Mouse (Mus musculus) layer of hippocampus, postnatal 36 days (tissue): ENCODE measurements around the gene Ppp1r3f. TPM values are rescaled to one million over a fixed set of nuclear protein-coding genes. Genes with fewer than 3 reads are reported as not detected.

ENCODE experiments used
- DNase-seq, 2 experiments: peaks; one replicate each; pipeline ENCODE4 v3.0.0; 2022
- total RNA-seq, 2 experiments: library from RNA; stranded (reverse); gene quantifications; 2 replicates each; pipeline ENCODE4 v1.2.3; 2021

The Ppp1r3f gene
- 10 to 100 TPM; 15.3 to 18.4 TPM for total RNA-seq

GRCm38 (mm10) chrX:7574087-7574884 lies at the start of gene Ppp1r3f:
Gene Ppp1r3f, minus strand, starts transcription at chrX:7574283.
- DNase-seq, result peak; percentile 93 to 95

GRCm38 (mm10) chrX:7617889-7618551 lies 43.9 kb upstream of the Ppp1r3f start:
- DNase-seq, result no peak

DNA sequence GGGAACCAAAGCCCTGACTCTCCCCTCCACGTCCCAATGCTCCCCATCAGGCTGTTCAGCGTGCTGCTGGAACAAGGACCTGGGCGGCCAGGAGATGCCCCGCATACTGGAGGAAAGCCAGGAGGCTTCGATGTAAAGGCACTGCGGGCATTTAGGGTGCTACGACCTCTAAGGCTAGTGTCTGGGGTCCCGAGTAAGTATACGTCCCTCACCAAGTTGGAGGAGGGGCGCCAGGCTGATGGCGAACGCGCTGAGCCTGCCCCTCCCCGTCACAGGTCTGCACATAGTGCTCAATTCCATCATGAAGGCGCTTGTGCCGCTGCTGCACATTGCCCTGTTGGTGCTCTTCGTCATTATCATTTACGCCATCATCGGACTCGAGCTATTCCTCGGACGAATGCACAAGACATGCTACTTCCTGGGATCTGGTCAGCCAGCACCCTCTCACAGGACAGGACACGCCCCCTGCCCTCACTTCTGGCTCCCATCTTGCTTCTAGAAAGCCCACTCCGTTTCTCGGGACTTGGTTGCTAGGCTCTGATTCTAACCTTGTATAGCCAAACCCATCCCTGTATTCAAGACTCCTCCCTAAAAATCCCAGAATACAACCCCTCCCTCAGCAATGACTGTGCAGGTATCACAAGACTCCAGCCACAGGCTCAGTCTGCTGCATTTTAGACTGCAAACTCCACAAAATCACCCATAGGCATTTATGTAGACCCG lies 36.6 kb upstream of the Ppp1r3f start:
- peak in 1 of 2 experiments; percentile 22 for DNase-seq

DNA sequence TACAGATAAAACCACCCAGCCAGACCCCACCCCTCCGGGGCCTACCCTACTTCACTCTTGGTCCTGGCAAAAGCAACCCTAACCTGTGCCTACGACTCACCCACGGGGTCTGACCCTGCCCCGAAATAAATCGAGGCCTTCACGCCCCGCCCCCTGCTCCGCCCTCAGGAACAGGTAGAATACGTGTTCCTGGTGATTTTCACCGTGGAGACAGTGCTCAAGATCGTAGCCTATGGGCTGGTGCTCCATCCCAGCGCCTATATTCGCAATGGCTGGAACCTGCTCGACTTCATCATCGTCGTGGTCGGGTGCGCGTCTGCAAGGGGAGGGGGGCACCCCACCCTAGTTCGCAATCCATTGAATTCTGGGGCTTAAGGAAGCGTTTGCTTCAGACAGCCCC lies 36.0 kb upstream of the Ppp1r3f start:
- DNase-seq, result no peak

DNA sequence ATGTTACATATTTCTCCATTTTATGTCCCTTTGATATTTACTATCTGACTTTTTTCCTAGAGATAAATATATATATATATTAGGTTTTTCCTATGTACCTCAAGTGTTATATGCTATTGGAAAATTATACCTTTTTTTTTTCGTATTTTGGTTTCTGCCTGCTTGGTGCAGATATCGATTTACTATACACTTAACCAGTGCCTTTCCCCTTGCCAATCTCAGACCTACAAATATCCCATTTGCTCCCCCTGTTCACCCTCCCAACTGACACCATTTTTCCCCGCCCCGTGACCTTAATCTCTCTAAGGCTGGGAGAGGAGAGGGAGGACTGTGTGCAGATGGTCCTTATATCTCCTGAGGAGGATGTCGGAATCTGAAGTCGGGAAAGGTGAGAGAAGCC lies 32.7 kb upstream of the Ppp1r3f start, which contains the start of gene Cacna1f:
Gene Cacna1f, plus strand, starts transcription at position 301 of the 400 bp plus-strand sequence.
- no peak for DNase-seq

GRCm38 (mm10) chrX:7605575-7605941 lies 31.5 kb upstream of the Ppp1r3f start:
- no peak for DNase-seq

- DNase-seq, result peak; percentile 78 to 81
These were observed 30.9 kb upstream of the Ppp1r3f start, which contains the start of gene Ccdc22 for GRCm38 (mm10) chrX:7604879-7605574. Gene Ccdc22, minus strand, starts transcription at chrX:7605517.

- DNase-seq, result no peak
These were observed 29.9 kb upstream of the Ppp1r3f start for GRCm38 (mm10) chrX:7604004-7604403.

GRCm38 (mm10) chrX:7595371-7595770 lies 21.3 kb upstream of the Ppp1r3f start:
- DNase-seq, result no peak

- no peak for DNase-seq
These were observed 12.3 kb upstream of the Ppp1r3f start for GRCm38 (mm10) chrX:7586356-7586755.

DNA sequence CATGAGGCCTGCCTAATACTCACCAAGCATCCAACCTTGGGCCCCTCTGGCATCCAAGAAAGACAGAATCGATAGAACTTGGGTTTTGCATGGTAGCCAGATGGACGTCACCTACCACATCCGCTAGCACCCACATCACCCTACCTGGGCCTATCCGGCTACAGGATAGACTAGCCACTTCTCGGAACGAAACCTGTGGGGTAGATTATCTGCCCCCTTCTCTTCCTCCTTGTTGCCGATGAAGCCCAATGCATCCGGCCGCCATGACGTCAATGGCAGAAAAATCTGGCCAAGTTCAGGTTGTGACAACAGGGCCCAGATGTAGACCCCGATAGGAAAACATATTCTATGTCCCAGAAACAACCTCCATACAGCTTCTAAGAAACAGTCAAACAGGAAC lies 9.8 kb upstream of the Ppp1r3f start:
- no peak for DNase-seq

DNA sequence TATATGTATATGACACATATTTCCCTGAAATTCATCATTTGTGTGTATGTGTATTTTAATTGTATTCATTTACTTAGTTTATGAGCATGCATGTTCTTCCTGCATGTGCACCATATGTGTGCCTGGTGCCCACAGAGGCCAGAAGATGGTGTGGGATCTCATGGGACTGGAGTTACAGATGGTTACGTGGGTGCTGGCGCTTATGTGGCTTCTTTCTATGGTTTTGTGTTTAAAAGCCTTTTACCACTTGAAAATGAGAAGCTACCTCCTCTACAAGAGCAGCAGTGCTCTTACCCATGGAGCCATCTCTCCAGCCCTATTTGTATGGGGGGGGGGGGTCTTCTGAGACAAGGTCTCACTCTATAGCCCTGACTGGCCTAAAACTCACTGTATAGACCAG lies 7.1 kb upstream of the Ppp1r3f start:
- DNase-seq, result peak in 1 of 2 experiments; percentile 16

- no peak for DNase-seq
These were observed 775 bp upstream of the Ppp1r3f start for GRCm38 (mm10) chrX:7574885-7575231.

GRCm38 (mm10) chrX:7573176-7574086 lies 652 bp downstream of the Ppp1r3f start, which contains the start of gene Foxp3:
Gene Foxp3, plus strand, starts transcription at chrX:7573644.
- no peak for DNase-seq

DNA sequence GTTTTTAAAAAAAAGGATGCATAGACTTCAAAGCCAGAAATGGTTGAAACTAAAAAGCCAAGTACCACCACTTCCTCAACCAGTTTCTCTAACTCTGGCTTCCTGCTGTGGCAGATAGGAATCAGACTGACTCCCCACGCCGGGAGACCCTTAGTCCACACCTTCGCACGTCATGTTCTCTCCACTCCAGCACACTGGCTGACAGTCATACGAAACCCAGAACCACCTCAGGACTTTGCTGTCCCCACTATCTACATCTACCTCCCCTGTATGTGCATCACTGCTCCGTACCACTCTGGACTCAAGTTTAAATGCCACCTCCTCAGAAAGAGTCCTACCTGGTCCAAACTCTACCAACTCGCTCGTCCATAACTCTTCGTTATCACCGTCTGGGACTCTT lies 1.6 kb downstream of the Ppp1r3f start:
- no peak for DNase-seq

- no peak for DNase-seq
These were observed 2.4 kb downstream of the Ppp1r3f start for GRCm38 (mm10) chrX:7571565-7572136.

DNA sequence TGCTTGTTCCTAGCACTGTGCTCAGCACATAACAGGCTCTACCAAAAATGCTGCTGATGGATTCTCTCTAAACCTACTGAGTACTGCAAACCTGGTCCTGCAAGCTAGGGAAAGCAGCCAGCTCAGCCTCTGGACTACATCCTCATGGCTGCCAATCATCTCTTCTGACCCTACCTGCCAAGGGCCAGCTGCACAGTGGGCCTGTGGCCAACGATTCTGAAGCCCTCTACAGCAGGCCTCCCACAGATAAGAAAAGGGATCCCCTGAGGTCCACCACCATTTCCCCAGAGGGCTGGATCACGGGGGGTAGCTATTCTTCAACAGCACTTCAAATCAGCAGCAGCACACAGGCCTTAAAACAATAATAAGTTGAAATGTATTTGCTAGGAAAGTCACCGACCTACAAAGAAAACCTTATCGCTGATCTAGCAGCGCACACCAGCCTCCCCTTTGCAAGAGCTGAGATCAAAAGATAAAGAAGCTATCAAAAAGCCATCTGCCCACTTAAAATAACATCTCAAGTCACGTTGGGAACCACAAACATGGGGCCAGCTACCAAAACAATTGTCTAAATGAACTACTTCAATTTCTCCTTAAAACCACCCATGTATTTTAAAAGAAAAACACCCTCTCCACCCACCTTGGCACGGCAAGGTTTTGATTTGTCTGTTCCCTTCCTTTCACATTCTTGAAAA lies 3.5 kb downstream of the Ppp1r3f start:
- no peak for DNase-seq

DNA sequence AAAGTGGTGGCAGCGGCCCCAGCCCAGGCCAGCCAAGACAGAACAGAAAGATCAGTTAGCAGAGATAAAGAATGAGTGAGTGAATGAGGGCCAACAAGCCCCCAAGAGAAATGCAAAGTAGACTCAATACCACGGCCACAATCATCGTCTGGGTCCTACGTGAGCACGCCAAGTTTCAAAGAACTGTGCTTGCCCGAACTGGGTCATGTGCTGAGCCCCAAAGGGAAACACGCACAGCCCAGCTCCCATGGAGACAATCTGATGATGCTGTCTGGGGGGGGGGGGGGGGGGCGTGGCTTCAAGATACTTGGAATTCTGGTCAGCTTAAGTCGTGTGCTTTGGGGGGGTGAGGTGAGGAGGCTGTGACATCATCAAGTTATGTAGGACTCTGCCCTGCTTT lies 6.6 kb downstream of the Ppp1r3f start:
- DNase-seq, result no peak

- DNase-seq, result no peak
These were observed 7.7 kb downstream of the Ppp1r3f start for GRCm38 (mm10) chrX:7566352-7566751.

- DNase-seq, result no peak
These were observed 11.0 kb downstream of the Ppp1r3f start for GRCm38 (mm10) chrX:7563076-7563475.
